Mouse (Mus musculus) ovary, postnatal 36 days (tissue): ENCODE results near the gene Cdk18.
"Not testable (repeated sequence)": the region's sequence is repeated elsewhere in the genome, so short reads cannot be mapped to it uniquely, and the experiment has no call there.

Experiments
- DNase-seq: peaks from one replicate; pipeline ENCODE4 v3.0.0; 2022; ENCODE audit warnings: low spot score, mixed read lengths

The Cdk18 gene

GRCm38 (mm10) chr1:132139416-132139864, at the start of gene Cdk18:
Cdk18 (minus strand) TSS chr1:132139684.
- peak; percentile 68 for DNase-seq

GRCm38 (mm10) chr1:132189231-132189630, 49.7 kb upstream of the Cdk18 start:
- DNase-seq, result no peak

DNA sequence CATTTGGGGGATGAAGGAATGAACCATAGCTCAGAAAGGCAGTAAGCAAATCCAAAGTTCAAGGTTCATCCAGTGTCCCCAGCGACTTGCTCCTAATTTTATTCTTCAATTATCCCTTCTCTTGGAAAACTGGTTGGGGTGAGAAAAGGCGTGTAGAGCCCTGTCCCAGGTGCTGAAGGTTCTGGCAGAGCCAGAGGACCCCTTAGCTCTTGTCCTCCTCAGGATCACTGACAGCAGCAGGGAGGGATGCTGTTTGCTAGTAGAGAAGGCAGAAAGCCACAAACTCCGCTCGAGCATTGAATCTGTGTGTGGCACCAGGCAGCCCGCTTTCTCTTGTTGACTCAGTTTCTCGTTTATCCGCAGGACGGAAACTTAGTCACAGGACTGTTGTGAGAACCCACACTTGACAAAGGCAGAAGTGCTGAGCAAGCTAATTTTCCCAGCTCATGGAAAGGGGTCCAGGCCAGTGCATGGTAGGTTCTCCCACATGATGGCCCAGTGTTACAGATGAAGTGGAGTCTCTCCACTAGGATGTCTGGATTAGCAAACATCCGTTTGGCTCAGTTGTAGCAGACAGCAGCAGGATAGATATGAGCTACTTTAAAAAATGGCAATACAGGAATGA, 49.1 kb upstream of the Cdk18 start:
- DNase-seq, result no peak

- DNase-seq, result no peak
Measured at GRCm38 (mm10) chr1:132186303-132186702, 46.8 kb upstream of the Cdk18 start.

DNA sequence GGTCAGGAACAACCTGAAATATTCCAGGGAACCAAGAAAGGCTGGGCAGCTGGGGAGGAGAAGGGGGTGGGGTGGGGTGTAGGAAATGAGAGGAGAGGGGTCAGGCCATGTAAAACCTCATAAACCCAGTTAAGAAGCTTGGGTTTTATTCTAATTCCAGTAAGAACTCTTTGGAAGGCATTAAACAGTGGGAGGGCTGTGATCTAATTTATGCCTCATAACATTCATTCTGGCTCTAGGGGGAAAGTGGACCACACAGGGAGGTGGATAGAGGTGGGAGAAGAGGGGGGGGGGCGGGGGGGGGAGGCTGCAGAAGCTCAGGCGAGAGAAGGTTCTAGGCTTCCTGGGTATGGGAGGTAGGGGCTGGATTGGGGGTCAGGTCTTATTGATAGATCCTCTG, 32.1 kb upstream of the Cdk18 start:
- DNase-seq, result no peak

DNA sequence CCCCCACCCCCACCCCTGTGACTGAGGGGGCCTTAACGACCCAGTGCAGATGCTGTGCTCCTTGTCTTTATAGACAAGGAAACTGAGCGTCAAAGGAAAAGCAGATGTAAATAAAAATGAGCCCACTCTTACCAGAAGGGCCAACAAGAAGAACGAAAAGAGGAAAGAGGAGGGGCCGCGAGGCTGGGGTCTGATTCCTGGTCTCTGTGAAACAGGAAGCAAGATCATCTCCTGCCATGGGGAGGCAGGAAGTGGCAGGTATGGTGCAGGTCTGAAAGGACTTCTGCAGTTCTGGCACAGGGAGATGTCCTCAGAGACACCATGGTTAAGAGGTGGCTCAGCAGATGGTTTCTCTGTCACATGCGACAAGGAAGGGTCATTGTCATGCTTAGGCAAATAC, 31.2 kb upstream of the Cdk18 start:
- no peak for DNase-seq

GRCm38 (mm10) chr1:132168115-132168767, 28.8 kb upstream of the Cdk18 start:
- DNase-seq, result no peak

GRCm38 (mm10) chr1:132165859-132166258, 26.4 kb upstream of the Cdk18 start:
- no peak for DNase-seq

- no peak for DNase-seq
Measured at GRCm38 (mm10) chr1:132164780-132165518, 25.5 kb upstream of the Cdk18 start.

DNA sequence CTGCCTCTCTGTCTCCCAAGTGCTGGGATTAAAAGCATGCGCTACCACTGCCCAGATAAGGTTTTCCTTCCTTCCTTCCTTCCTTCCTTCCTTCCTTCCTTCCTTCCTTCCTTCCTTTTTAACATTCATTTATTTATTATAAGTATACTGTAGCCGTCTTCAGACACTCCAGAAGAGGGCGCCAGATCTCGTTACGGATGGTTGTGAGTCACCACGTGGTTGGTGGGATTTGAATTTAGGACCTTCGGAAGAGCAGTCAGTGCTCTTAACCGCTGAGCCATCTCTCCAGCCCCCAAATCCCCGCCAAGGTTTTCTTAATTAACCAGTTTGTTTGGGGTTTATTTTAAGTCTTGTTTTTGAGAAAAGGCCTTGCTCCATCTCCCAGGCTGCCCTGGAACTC, 23.1 kb upstream of the Cdk18 start:
- DNase-seq, result not testable (repeated sequence)

- DNase-seq, result no peak
Measured at GRCm38 (mm10) chr1:132161211-132161880, 21.9 kb upstream of the Cdk18 start.

- no peak for DNase-seq
Measured at GRCm38 (mm10) chr1:132159681-132160080, 20.2 kb upstream of the Cdk18 start.

DNA sequence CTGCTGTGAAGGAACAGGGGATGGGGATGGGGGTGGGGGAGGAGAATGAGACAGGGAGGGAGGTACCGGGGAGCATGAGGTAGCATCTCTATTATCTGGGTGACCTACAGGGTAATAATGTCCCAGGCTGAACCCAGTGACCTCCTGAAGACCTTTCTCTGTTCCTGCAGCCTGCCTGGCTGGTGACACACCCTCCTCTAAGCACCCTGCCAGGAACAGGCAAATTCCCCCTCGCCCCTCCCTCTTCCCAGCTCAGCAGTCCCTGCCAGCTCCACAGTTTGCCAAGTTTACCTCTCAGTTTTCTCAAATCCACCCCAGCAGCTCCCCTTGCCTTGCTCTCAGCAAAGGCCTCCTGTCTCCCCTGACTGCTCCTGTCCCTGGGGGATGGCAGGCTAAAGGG, 19.3 kb upstream of the Cdk18 start:
- DNase-seq, result no peak

DNA sequence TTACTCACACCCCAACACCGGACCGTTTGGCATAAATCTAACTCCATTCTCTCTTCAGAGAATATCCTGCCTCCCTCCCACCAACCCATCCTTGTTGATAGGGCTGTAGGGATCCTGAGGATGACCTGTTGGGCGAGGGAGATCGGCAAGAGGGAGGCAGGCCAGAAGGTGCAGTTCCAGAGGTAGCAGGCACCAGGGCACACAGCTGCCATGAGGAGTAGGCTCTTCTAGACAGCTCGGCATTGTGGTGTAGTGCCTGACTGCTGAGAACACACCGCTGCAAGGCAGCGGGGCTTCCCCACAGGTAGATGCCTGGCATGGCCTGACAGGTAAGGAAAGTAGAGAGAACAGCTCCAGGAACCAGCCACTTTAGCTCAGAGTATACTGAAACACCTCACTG, 18.3 kb upstream of the Cdk18 start:
- DNase-seq, result no peak

DNA sequence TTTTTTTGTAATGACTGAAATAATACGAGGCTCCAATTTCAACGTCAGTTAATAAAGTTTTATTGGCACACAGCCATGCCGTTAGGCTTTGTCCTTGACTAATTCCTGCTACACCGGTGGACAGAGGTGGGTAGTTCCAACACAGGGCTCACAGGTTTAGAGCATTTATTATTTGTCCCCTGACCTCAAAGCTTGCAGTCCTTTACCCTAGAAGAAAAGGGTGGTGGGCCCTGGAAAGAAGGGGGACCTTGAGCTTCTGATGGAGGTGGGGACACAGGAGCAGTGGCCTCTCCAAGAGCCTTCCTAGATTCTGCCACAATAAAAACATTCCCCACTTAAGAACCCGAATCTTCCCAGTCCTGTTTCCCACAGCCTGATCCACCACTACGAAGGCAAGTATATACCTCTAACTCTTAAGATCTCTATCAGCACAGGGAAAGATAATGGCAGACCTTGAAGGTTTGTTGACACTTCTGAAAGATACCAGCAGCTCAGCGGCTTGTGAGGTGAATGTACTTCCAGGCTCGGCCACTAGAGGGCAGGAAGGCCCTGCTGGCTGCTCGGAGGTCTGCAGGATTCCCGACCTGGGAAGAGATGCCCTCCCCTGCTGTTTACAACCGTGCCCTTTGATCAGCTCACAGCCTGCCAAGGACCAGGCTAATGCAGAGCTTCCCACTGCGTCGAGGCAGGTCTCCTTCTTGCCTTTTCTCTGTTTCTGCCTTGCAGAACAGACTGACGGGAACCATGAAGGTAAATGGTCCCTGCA, 17.7 kb upstream of the Cdk18 start:
- peak; percentile 82 for DNase-seq

DNA sequence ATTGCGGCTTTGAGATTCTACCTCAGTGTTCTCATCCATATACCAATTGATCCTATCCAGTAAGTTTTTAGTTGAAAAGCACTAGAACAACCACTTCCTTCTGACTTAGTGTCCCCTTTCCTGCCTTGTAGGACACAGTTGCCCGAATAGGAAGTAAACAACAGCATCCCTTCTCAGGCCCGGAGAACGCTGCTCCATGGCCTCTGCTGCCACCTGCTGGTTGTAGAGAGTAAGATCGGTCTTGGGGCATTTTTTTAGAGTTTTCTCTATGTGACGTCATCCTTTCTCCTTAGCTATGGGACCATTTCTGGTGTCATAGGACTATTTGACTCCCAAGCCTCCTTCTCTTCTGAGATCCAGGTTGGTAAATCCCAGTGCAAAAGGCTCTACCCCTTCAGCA, 16.3 kb upstream of the Cdk18 start:
- DNase-seq, result peak; percentile 71

DNA sequence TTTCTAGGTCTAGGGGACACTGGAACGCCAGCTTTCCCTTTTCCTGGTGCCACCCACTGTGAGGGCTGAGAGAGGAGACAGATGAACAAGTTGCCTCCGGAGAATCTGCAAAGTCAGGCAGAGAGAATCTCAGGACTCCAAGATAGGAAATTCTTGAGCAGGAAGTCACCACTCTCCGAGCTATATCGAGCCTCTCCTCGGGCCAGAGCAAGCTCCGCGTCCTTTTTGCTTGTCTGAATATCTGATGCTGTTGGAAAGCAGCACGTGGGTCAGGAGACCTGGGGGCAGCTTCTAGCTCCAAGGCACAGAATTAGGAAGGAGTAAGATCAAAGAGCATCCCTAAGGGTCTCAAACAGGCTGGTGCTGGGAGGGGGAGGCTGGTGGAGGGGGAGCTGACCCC, 14.2 kb upstream of the Cdk18 start:
- DNase-seq, result no peak

DNA sequence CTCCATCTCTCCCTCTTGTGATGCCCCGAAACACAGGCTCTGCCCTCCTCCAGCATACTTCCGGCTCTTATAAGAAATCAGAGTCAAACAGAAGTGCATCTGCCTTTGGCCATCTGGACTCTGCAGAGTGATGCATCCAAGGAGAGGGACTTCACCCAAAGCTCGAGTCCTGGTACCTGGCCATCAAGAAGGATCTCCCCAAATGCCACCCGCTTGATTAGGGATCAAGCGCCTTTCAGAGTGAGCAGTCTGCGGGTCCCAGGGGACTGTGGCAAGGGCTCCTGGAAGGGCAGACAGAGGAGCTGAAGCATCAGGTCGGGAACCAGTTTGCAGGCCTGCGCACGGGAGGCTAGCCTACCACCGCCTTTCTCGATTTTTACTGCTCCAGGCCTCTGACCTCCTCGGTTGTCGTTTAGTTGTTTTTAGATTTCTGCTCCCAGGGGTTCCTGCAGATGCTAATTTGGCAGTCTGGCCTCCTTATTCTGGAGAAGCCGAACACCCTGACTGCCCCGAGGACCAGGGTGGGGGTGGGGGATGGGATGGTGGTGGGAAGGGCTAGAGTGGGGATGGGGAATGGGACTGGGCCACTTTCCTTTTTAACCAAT, 13.7 kb upstream of the Cdk18 start:
- no peak for DNase-seq

DNA sequence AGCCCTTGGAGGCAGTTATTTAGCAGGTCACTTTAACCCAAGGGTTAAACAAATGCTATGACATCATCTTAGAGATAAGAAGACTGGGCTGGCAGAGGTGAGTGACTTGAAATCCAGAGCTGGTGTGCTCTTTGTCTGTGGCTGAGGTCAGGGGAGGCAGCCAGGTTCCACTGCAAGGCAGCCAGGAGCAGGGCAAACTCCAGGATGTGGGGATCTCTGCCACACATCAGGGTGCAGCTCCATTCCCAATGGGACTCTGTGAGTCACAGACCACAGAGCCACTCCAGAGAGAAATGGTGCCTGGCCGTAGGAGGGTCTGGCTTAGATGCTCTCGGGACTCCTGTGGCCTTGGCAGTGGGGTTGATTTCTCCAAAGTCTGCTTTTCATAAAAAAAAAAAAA, 12.4 kb upstream of the Cdk18 start:
- no peak for DNase-seq

GRCm38 (mm10) chr1:132150817-132151601, 11.5 kb upstream of the Cdk18 start:
- no peak for DNase-seq

- no peak for DNase-seq
Measured at GRCm38 (mm10) chr1:132150171-132150570, 10.7 kb upstream of the Cdk18 start.
